Mouse (Mus musculus) kidney, adult 8-10 months (tissue): ENCODE results near the gene Metap2.

ENCODE experiments used
- DNase-seq, 2 experiments: peaks; one replicate each; pipeline ENCODE4 v3.0.0; 2022

The Metap2 gene

DNA sequence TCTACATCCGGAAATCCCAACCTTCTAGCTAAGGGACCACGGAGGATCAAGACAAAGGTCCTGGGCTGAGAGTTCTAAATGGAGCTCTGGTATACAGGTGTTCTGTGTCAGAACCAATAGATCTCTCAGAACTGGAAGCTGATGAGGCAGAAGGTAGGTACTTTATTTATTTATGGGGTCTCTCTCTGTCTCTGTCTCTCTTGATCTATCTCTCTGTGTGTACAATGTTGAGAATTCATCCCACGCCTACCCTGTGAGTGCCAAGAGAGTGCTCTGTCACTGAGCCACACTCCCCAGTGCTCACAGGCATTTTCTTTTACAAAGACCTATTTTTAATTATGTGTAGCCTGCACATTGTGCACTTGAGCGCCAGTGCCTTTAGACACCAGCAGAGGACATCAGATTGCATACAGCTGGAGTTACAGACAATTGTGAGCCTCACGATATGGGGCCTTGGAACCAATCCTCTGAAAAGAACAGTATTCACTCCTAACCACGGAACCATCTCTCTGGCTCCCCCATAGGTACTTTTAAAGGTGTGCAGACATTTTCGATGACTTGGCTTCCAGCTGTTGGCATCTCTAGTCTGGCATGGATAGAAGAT lies at the start of gene Metap2:
TSS of gene Metap2 (minus strand) at position 51 of the 604 bp plus-strand sequence.
- no peak for DNase-seq

DNA sequence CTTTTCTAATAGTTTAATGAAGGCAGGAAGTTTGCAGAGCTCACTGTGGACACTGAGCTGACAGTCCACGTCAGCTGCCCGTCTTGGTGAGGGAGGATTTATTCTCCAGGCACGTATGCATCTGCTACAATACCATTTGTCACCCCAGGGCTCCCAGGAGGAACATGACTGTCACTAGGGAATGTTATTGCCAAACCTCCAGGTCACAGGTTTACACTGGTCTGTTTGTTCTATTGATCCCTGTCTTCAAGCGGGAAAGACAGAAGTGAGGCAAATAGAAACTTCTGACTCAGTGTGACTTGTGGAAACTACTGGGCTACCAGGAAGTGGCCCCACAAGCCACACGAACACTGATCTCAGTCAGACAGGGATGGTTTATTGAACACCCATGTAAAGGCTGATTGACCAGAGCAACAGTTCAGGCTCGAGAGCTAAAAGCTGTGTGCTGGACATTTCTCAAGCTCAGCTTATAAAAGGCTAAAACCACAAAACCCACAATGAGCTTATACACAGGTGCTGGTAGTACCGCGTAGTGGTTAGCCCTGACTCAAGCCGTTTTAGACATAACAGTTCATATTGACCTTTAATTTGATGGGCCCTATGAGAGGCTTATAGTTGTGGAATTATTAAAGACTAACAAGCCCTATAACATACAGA lies 49.1 kb upstream of the Metap2 start:
- no peak for DNase-seq

DNA sequence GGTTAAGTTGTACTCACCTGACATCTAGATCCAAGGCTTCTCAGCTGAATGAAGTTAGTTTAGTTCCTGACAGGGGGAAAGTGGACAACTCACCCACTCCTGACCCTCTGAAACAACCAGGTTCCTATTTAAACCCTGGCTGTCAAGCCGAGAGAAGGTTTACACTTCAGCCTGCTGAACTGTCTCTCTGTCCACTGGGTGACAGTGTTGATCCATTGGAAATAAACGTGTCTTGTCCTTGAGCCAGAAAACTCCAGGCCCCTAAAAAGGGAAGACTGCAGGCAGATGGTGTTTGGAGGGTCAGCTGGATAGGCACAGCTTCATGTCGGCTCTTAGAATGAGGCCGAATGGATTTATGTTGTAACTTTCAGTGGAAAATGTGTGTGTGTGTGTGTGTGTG lies 48.5 kb upstream of the Metap2 start:
- peak; percentile 5 to 11 for DNase-seq

DNA sequence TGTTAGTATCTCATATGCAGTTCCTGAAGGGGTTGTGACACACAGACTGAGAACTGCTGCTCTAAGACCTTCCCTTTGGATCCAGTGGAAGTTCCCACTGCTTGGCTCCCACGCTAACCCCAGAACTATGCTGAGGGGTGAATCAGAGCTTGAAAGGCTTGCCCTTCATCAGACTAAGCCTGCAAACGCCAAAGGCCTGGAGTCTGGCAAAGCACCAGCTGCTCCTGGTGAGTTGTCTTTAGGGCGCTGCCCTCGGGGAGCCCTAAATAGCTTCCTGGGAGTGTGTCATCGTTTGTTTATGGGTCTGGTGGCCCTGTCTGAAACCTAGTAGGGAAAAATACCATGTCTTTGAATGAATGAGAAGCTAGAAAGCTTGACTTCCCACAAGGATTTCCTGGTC lies 47.3 kb upstream of the Metap2 start:
- DNase-seq: no peak

DNA sequence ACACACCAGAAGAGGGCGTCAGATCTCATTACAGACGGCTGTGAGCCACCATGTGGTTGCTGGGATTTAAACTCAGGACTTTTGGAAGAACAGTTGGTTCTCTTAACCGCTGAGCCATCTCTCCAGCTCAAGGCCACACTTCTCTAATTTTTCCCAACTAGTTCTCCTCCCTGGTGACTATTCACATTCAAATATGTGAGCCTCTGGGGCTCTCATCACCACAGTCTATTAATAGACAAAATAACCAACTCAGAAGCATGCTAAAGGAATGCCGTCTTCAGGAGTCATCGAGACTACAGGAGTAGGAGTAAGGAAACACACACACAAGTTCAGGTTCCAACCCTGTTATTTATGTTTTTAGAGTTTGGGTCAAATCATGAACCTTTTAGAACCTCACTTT lies 43.4 kb upstream of the Metap2 start:
- DNase-seq: no peak

DNA sequence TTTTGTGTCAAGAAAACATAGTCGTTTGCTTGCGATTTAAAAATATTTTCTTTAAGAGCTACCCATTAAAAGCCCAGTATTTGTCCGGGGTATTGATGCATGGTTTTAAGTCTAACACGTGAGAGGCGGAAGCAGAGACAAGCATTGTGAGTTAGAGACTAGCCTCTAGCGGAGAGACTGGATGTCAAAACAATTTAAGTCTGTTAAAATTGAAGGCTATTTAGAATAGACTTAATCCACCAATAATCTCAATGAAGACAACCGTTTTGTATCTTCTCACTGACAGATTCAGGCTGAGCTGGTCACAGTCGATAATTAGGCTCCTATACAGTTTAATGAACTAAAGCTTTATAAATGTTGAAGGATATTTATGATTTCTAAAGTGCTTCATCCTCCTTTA lies 42.8 kb upstream of the Metap2 start:
- DNase-seq: no peak

DNA sequence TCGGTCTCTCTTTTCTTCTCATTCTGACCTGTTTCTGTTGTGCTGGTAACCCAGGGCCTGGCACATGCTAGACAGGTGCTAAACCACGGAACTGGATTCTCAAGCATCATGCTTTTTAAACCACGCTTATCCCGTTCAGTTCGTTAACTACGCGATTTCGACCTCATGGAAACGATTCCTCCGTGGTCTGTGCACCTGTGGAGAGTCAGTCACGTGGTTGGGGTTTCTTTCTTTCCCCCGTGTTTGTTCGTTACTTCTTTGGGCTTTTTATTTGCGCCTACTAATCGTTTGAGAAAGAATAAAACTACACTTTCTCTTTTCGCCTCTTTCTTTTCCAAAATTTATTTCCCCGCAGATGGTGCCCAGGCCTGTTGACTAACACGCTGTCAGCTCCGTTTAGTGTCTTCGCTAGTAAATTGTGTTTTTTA lies 42.0 kb upstream of the Metap2 start:
- DNase-seq: no peak

DNA sequence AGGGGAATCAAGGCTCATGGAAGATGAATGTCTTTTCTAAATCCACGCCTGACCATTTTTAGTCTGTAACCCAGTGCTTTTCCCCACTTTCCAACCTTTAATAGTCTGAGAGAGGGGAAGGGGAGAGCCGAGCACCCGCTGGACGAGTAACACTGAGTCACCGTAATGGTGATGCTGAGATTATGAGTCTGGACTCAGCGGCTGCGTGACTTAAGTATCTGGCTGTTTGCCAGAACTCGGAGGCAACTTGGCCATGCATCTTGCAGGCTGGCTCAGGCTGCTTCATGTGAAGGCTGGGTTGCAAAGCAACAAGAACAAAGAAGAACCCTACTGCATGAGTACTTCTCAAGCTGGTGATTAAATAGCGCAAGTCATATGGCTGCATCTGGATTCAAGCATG lies 37.1 kb upstream of the Metap2 start:
- no peak for DNase-seq

DNA sequence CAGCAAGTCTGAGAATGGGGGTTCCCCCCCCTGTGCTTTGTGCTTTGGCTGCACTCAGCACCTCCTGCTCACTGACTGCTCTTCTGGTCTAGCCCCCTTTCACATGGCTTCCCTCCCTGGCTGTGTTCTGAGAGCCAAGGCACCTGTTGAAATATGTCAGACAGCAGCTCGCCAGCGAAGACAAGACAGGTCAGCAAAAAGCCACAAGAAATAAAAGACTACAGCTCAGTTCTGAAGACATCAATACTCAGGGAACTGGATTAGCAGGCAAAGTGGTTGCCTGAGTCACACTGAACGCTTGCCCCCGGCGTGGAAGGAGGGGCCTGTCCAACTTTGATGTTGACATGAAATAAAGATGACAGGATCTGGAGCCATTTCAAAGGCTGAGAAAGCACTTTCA lies 36.0 kb upstream of the Metap2 start:
- DNase-seq: no peak

DNA sequence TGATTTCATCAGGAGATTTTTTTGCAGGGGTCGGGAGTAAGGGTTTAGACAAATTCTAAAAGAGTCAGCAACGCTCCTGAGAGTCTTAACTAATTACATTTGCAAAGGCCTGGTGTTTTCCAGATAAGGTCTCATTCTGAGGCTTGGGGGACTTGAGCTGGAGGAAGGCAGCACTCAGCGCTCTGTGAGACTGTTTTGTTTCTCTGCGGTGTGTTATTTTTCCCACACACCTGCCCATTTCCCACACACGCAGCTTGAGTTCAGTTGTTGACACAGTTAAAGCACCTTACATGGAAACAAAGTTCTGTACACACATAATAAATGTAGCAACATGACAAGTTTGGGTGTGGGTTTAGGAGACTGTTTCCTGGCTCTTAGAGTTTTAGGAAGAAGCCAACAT lies 35.1 kb upstream of the Metap2 start:
- no peak for DNase-seq

DNA sequence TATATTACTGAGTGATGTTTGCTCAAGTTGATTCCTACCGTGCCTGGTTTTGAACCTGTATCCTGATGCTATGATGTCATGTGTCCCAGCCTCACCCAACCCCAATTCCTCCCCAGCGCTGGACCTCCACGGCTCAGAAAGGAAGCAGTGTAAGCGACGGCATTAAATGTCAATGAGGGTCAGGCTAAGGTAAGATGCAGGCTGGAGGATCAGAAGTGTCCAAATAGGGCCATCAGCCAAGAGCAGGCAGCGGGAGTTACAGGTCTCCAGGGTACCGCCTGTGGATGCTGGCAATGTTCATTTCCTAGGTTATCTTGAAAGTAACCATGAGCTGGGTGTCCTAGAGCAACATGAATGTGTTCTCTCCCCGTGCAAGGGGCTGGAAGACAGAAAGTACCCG lies 34.5 kb upstream of the Metap2 start:
- no peak for DNase-seq

DNA sequence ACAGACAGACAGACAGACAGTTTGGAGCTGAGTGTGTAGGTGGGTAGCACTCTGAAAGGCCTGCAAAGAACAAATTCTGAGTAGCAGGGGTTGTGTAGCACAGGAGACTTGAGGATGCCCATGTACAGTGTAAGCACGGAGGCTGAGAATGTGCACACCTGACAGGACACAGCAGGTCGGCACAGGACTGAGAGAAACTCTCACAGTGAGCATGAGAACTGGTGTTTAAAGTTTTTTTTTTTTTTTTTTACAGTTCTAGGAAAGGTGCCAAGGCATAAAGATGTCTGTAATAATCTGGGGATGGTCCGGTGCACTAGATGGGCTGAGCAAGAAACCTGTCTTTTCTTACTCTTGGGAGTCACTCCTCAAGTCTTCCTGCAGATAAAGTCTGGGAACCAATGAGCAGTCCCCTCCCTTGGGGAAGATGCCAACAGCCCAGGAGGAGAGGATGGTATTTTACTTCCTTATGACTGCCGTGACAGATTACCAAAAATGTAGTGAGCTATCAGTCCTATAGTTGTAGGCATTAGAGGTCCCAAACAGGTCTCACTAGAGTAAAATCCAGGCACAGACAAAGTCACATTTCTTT lies 33.4 kb upstream of the Metap2 start:
- DNase-seq: no peak

DNA sequence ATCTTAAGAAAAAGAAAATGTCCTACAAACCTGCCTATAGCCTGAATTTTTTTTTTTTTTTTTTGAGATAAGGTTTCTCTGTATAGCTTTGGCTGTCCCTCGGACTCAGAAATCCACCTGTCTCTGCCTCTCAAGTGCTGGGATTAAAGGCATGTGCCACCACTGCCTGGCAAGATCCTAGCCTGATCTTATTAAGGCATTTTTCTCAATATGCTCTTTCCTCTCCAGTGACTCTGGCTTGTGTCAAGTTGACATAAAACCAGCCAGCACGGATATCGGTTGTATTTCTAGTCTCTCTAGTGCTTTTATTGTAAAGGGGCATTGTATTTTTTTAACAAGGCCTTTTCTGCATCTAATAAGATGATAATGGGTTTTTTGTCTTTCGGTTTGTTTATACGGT lies 27.8 kb upstream of the Metap2 start:
- DNase-seq: no peak

DNA sequence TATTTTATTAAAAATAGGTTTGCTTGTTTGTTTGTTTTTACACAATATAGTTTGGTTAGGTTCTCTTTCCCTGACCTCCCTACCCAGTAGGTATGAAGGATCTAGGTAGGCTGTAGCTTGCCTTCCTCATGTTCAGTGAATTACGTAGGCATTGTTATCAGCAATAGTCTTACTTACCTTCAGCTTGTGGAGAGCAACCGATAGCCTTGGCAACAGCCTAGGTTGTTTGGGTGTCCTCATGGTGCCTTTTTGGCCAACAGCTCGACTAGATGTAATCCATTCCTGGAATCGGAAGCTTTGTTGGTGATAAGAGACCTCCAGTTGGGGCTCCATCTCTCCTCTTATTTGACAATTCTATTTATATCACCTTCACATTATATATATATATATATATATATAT lies 24.3 kb upstream of the Metap2 start:
- DNase-seq: no peak

DNA sequence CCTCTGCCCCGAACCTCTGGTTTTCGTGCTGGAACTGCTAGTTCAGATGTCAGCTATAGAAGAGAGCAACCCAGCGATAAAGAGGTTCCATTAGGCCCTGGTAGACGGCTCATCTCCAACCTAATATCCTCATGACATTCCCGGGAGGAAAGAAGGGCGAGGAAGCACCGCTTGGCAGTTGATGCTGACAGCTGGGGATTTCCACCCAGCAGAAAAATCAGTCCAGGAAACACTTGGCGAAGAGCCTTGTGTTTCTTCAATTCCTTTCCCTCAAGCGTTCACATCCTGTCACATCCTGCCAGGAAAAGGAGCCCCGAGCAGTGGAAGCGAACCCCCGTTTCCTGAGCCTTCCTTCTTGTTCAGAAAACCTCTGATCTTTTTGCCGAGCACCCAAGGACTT lies 22.3 kb upstream of the Metap2 start:
- peak; percentile 41 to 47 for DNase-seq

DNA sequence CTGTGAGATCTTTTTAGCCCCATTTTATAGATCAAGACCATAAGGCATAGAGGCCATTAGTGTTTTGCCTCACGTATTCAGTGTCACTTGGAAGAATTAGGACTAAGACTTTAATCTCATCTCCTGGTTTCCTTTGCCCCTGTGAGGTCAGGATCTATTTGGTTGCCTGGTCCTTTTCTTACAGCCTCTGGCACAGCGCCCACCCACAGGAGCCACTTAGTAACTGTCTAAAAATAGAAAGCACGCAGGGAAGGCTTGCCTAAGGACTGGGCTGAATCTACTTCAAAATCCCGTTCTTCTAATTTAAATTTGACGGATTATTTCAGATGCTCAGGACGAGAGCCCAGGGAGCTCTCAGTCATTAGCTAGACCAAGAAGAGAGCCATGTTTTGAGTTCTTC lies 21.8 kb upstream of the Metap2 start:
- DNase-seq: peak; percentile 45 to 47

DNA sequence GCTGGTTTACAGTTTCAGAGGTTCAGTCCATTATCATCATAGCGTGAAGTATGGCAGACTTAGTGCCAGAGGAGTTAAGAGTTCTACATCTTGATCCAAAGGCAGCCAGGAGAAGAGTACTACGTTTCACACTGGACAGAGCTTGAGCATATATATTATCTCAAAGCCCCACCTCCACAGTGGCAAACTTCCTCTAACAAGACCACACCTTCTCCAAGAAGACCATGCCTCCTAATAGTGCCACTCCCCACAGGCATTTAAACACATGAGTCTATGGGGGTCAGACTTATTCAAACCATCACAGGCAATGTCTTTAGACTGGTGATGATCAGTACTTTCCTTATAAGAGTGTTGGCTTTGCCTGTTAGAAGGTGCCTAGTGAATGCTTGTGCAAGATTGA lies 21.2 kb upstream of the Metap2 start:
- no peak for DNase-seq

DNA sequence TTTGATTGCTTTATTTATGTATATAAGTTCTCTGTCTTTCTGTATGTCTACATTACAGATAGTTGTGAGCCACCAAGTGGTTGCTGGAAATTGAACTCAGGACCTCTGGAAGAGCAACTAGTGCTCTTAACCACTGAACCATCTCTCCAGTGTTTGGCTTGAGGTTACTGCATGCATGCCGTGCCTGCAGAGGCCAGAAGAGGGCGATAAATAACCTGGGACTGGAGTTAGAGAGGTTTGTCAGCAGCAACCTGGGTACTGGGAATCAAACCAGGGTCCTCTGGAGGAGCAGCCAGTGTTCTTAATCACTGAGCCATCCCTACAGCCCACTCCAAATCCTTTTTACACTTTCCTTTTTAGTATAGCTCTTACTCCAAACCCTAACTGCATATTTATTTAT lies 19.9 kb upstream of the Metap2 start:
- DNase-seq: no peak

DNA sequence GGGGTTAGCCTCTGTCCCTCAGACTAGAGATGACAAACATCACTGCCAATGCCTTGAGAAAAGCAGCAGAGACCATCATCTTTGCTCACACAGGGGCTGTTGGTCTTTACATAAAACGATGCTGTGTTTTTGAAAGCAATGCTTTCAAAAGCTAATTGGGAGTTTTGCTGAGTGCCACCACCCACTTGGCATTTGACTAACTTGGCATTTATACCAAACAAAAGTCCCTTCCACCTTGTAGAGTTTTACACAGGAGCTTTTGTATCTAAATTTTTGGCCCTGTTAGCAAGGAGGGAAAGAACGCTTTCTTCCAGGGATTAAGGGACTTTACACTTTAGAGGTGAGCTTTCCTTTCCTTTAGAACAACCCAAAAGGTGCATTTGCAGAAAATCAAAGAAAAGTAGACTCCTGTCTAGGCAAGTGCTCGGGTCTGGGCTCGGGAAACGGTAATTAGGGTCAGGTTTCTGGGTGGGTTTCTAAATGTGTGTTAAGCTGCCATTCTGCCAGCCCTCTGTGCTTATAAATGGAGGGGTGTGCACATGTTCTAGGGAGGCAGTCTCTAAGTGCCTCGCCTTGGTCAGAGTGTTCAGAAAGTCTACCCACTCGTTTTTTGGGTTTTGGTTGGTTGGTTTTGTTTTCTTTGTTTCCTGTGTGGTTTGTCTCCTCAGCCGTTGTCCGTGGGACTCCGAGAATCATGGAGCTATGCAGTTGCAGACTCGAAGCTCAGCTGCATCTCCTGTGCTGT lies 18.8 kb upstream of the Metap2 start:
- no peak for DNase-seq

DNA sequence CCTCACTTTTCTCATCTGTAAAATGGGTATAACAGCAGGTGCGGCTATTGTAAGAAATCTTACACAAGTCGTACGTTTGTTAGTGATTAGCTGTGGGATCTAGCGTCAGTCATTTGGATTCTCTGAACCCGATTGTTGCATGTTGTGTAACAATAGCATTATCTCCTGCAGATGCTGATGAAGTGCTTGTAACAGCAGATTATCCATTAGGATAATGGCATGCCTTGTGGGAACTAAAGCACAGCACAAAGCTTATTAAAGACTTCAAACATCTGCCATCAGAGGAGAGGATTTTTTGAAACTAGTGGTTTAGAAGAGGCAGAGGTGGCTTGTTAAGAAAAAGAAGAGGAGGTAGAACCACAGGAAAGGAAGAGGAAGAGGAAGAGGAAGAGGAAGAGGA lies 16.6 kb upstream of the Metap2 start:
- no peak for DNase-seq

DNA sequence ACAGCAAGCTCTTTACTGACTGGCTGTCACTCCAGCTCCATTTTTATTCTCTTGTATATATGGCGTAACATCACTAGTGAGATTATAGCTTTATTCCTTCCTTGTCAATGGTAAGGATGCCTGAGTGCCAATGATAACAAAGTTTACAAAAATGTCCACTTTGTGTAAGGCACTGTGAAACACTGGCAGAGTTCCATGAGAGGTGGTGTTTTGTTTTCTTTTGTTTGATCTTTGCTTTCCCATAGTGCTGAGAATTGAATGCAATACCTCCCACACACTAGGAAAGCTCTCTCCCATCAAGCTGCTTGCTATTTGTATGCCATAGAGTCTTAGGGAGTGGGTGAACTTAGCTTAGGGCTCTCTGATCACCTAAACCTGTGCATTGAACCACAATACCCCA lies 16.0 kb upstream of the Metap2 start:
- DNase-seq: no peak

DNA sequence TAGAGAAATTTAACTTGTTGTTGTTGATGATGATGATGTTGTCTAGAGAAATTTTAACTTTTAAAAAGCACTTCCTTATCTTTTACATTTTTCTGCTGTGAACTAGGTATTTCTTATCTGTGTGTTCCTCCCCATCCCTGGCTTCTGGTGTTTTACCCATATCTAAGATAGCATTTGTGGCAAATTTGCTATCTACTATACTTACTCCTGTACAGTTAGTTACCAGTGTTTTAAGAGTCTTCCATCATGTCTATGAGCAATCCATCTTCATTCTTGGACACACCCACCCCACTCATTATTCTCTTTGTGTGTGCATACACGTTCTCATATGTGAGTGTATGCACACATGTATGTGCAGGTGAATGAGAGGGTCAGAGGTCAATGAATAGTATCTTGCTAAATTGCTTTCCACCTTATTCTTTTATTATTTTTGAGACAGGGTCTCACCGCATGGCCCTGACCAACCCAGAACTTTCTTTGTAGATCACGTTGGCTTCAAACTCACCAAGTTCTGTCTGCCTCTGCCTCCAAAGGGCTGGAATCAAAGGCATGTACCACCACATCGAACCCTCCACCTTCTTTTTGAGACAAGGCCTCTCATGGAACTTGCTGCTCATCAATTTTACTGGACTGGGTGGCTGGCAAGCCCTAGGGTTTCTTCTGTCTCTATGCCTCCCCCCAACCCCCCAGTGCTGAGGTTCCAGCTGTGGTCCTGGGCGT lies 15.4 kb upstream of the Metap2 start:
- no peak for DNase-seq

DNA sequence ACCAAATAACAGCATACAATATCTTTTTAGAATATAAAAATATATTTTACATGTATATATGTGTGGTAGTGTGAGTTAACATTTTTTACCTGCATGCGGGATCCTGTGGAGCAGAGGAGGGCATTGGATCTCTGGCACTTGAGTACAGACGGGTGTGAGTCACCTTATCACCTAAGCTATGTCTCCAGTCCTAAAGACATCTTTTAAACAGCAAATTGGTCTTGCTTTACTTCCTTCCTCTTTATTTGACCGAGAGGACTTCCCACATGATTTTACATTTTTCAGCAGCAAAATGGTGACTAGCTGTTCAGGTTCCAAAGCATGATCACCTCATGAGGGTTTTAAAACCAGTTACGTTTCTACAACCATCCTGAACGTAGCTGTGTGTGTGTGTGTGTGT lies 14.4 kb upstream of the Metap2 start:
- DNase-seq: no peak
